Mouse (Mus musculus): Measurements from ENCODE around the gene Mypn.

Mypn gene

DNA sequence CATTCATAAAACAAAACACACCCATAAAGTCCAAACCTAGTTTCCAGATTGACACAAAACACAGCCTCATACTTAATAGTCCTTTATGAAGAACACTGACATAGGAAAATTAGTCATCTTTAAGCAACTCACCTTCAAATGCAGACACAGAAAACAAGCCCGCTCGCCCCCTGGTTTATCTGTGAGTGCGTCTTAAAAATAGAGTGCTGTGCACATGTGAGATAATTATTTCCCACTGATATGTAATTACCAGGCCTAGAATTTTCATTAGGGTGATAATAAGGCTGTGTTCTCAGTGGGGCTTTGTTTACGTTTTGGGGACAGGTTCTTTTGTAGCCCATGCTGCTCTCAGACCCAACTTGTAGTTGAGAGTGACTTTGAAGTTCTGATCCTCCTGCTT, 4.7 kb downstream of the Mypn start:
- DNase-seq (ENCODE audit: low spot score), result no peak

DNA sequence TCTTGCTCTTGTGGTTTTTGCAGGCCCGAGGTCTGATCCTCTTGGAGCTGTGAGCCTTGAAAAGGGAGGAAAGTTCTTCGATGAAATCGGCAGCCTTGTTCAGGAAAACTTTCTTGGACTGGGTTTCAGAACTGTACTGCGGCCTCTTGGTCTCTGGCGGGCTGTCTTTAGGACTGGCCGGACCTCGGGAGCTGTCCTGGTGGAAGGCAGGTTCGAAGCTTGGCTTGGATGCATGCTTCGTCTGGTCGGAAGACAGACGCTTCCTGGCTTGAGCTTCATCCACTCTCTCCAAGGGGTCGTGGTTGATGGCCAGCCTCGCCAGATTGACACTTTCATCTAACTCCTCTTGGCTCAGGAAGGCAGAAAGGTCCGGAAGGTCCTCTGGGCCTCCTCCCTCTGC, 11.0 kb downstream of the Mypn start:
- DNase-seq (ENCODE audit: low spot score), result no peak

DNA sequence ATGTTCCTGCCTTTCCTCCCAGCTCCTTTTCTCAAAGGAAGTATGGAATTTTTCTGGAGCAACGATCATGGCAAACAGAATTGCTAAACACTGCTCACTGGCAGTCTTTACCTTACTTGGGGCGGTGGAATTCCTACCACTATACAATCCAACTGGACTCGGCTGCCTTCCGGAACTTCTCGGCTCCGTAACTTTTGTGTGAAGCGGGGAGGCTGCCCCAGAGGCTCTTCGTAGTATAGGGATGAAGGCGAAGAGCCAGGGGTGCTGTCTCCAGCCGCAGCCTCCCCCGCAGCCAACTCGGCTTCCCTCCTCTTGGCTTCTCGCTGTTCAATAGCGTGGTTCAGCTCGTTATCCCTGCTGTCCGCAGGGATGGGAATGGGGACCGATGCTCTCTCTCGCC, 11.5 kb downstream of the Mypn start:
- no peak for DNase-seq (ENCODE audit: low spot score)

DNA sequence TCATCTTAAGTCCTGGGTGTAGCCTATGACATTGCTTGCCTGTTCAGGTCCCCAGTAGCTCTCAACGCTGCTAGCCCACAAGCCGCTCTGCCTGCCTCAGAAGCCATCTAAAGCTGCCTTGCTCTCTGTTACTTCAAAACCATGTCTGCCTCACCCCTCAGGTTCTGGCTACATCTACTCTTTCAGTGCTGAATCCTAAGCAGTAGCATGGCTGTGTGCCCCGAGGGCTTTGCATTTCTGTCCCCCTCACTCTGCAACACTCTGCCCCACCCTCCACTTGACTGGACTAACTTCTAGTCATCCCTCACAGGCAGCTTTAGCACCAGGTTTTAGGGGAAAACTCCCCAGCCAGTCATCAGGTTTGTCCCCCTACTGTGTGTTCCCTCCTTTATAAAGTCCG, 19.3 kb downstream of the Mypn start:
- no peak for DNase-seq (ENCODE audit: low spot score)

DNA sequence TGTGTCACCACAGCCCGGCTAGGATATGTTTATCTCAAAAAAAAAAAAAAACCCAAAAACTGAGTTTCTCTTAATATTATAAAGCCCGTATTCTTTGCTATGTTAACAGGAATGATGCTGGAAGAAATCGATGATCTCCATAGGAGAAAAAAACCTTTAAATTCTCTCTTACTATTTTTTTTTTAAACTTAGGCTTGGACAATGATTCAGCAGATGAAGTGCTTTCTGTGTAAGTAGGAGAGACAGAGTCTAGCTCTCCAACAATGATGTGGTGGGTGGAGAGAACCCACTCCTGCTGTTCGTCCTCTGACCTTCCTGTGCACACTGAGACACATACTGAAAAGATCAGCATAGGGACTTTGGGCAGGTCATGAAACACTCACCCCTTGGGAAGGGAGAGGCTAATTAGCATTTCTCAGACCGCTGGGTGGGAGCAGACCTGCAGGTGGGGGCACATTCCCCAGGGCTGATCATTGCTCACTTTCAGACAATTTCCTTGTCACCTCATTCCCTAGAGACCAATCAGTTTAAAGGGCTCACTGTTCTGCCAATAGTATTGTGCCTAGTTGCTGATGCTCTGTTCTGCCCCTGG, 21.5 kb downstream of the Mypn start:
- no peak for DNase-seq (ENCODE audit: low spot score)

DNA sequence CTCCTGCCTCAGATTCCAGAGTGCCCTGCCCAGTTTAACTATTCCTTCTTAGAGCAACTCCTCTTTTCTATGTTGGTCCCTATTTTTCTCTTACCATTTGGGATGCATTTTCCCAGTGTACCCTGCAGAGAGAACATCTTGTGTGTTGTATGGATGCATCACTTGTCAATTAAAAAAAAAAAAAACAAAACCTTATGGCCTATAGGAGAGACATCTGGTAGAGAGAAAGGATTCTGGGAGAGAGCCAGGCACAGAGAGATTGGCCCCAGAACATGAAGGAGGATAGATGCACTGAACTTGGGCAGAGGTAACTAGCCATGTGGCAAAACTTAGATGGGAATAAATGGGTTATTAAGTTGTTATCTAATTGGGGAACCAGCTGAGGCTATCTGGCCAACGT, 22.6 kb downstream of the Mypn start:
- no peak for DNase-seq (ENCODE audit: low spot score)

DNA sequence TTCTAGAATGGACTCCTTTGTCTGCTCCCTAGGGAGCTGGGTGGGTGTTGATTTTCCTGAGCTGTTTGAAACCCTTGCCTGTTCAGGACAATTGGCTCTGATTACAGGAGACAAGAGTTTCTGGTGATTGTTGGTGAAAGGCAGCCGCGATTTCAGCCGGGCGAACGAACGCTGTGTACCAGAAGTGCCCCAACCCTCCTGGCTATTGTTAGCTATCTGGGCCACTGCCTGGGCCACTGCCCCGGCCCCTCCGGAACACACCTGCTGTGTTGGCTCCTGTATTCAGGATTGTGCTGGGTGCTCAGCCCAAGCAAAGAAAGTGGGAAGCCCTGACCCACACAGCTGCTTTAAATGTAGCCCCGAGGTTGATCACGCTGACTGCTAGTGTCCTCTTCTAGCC, 24.2 kb downstream of the Mypn start:
- DNase-seq (ENCODE audit: low spot score), result no peak

DNA sequence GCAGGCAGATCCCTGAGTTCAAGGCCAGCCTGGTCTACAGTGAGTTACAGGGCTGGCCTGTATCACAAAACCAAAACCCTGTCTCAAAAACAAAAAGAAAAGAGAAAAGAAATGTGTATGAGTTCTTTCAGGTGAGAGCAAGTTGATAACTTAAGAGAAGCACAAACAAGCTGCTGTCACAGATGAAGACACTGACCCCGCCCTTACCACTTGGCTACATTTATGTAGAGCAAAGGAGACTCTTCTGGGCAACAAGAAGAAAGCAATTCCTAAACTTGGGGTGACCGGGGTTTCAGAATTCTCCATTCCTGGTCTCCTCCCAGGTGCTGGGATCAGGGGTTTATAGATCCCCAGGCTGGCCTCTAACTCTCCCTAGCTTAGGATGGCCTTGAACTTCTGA, 25.4 kb downstream of the Mypn start:
- DNase-seq (ENCODE audit: low spot score), result no peak

DNA sequence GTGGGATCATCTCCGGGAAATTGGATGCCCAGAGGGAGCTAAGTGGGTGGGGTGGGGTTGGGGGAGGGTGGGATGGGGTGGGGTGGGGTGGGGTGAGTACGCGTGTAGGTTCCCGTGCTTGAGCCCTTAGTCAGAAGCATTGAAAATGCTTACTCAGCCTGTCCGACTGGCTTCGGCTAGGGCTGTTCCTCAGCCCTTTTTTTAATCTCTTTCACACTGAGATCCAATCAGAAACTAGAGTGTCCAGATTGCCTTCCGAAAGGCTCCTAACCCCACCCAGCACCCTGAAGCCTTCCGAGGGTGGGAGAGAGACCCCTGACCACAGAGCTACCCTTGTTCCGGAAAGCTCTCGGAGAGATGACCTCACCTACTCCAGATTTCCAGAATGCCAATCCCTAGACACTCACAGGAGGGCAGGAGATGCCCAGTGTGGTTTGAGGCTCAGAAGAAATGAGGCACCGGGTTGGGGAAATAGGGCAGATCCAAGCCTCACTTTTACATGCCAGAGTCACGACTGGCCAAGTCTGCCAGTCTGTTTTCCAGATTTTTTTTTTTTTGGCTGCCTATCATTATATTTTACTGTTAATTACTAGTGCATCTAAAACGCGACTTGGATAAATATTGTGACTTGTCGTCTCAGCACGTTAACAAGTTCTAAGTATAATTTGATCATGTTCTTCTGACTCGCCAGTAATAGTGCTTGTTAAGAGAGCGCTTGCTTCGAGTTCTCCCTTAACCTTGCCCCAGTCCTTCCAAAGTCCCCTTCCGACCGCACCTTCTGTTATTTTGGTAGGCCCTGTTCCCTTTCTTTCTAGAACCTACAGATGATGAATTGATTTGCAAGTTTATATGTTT, 26.2 kb downstream of the Mypn start:
- no peak for DNase-seq (ENCODE audit: low spot score)

DNA sequence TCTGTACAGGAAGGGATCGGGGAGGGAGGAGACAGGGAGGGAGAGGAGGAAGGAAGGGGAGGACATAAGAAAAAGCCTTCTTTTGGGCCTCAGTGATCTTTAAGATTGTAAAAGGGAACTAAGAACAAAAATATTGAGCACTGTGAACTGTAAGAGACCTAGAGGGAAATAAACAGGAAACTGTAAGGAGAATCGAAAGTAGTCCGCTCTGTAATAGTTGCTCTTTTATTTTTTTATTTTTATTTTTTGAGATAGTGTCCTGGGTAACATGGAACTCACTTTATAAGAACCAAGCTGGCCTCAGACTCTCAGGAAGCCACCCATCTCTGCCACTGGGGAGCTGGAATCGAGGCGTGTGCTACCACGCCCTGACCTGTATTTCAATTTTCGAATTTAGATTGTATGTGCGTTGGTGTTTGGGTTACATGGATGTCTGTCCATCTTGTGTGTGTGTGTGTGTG, 27.3 kb downstream of the Mypn start:
- no peak for DNase-seq (ENCODE audit: low spot score)

DNA sequence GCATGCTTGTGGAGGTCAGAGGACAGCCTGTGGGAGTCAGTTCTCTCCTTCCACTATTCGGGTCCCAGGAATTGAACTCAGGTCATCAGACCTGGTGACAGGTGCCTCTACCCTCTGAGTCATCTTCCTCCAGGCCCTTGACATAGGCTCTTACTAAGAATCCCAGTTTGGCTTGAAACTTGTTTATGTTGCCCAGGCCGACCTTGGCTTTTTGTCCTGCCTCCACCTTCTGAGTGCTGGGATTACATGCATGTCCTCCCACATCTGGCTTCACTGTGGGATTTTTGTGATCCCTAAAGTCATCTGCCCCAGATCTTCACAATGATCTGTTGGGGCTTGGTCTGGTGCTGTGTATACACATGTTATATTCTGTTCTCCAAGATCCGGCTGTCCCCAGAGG, 31.7 kb downstream of the Mypn start:
- DNase-seq (ENCODE audit: low spot score), result no peak

DNA sequence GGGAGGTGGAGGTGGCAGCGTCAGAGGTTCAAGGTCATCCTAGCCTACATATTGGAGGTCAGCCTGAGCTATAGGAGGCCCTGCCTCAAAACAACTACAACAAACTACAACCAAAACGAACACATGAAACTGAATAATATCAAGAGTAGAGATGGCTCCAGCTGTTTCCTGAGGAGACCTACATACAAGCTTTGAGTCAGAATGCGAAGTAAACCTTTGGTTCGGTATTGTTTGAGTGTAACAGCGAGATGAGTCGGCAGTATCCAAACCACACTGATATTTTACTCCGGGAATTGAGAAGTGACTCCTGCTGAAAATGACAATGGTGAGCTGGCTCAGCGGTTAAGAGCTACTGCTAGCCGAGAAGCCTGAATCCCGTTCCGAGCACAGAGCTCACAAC, 34.2 kb downstream of the Mypn start:
- DNase-seq (ENCODE audit: low spot score), result no peak

DNA sequence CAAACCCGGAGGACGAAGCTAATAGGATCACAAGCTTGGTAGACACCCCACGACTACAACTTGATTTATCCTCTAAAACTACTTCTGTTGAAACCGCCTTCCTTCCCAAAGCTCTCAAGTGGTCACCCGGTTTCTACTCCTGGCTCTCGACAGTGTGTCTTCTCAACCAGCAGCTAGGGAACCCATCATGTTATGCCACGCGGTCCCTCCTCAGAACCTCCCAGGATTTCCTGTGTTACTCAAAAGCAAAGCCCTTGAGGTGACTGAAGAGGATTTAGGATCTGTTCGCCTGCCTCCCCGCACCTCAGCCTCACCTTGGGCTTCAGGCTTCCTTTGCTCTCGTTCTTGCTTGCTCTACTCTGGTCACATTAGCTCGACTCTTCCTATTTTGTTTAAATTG, 35.6 kb downstream of the Mypn start:
- no peak for DNase-seq (ENCODE audit: low spot score)

DNA sequence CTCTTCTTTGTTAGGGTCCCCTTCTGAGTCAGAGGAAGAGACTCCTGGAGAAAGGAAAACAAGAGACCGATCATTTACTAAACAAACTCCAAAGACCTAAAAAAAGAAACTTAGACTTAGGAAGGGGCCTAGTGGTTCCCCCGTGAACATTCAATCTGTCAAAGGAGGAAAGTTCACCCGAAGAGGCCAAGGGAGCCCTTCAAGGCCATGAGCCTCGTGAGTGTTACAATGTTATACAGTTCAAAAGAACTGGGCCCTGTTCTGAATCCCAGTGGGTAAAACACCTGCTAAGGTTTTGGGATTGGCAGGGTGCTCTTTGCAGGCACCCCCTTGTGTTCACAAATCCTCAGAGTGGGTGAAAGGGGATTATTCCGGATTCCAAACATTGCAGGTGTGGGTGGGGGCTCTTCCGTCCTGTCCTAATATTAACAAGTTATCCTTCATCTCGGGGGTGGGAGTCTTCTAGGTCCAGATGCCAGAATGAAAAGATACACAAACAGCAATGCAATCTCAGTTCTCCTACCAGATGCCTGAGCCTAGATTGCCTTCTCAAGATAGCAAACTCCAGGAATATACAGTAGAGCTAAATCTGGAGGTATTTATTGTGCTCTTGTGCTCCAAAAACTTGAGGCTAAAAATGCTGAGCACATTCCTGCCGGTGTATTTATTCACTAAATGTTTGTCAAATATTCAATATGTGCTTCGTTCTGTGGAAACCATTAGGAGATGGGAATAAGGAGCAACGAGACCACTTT, 36.3 kb downstream of the Mypn start:
- DNase-seq (ENCODE audit: low spot score), result no peak

DNA sequence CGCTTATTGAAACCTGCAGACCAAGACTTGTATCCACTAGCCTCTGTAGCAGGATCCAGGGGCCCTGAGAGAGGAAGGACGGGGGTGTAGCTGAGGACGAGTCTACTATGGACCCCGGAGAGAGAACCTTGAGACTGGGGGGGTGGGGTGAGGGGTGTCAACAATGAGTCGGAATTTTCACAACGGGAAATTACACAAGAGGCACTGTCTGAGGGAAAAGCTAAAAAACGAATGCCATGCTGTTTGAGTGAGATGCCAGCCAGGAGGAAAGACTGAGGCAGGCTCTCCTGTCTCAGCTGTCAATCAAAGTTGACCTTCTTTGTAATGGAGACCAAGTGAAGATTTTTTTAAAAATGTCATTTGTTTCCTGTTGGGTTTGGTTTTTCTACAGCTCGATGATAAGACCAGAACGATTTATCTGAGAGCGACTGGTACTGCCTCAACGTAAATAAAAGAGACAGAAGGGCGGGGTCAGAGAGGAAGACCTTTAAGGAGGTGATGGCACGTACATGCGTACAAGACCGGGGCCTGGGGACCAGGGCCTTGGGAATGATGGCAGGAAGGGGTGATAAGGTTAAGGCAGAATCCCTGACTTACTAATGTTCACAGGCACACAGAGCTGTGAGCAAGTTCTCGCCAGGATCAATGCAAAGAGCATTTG, 37.9 kb downstream of the Mypn start:
- no peak for DNase-seq (ENCODE audit: low spot score)

DNA sequence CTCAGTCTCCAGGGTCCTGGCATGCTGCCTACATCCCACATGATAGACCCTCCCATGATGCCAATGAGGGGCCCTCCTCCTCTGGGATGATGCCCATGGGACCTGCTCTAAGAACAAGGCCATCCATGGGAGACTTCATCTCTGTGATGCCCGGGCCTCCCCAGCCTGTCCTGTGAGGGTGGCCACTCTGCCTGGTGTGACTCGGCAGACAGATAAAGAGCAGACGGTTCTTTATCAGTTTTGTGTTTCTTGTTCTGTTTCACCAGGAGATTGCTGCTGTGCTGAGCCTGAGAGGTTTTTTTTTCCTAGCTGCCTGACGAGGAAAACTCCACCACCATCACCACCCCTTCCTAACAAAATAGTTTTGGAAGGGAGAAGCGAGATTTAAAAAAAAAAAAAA, 42.5 kb downstream of the Mypn start:
- no peak for DNase-seq (ENCODE audit: low spot score)

DNA sequence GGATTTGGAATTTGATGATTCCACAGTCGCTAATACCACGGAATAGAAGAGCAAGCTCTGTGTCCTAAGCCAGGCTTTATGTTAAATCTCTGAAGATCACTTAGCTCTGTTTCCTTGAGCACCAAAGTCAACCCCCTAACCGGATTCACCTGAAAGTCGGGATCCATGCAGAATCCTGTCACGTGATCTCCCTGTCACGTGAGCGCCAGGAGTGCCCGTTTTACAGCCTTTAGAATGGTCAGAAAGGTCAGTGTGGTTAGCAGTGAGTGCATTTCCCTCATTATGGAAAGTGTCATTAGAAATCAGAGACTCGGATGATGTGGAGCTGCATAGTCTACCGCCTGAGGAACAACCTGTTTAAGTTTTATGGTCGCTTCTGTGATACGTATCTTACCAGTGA, 43.1 kb downstream of the Mypn start:
- no peak for DNase-seq (ENCODE audit: low spot score)

DNA sequence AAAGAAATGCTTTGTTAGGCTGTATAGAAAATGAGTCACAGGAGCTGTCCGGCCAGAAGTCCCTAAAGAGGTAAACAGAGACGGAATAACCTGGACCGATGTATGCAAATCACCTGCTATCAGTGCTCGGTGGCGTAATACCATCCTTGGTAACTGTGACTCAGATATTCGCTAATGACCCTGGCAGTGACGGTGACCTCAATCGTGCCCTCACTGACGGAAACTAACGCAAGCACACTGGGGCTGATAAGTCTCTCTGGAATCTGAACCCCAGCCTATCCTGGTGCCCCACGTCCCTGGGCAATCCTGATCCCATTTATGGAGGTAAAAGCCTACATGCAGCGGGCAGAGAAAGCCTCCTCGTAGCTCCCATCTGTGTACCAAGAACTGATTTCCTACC, 45.6 kb downstream of the Mypn start:
- DNase-seq (ENCODE audit: low spot score), result no peak

DNA sequence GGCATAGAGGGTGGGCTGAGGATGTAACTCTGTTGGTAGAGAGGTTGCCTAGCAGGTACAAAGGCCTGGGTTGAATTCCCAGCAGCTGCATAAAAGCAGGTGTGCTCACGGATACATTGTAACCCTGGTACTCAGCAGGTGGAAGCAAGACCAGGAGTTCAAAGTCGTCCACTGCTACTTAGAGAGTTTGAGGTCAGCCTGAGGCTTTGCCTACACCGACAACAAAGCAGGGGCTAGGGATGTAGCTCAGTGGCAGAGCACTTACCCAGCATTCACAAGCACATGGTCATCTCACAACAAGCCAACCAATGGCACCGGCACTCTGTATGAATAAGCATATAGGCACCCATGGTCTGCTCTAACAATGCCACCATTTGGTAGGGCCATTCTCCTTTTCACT, 46.3 kb downstream of the Mypn start:
- DNase-seq (ENCODE audit: low spot score), result no peak

DNA sequence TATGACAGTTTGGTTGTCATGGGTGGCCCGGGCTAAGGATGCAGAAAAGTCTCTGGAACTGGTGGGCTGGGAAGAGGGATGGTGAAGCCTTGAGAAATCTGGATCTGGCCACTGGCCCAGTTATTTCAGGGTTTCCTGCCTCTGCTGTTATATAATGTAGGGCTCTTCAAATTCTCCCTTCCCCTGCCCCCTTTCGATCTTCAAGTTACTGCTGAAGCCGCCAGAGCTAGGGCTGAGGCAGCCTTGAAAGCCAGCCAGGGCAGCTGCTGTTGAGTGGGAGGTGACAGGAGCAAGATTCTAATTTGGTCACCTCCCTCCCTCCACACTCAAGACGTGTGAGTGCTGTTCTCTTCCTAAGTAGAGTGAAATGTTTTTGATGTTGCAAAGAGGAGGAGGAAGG, 46.8 kb downstream of the Mypn start:
- peak; percentile 62 for DNase-seq (ENCODE audit: low spot score)

DNA sequence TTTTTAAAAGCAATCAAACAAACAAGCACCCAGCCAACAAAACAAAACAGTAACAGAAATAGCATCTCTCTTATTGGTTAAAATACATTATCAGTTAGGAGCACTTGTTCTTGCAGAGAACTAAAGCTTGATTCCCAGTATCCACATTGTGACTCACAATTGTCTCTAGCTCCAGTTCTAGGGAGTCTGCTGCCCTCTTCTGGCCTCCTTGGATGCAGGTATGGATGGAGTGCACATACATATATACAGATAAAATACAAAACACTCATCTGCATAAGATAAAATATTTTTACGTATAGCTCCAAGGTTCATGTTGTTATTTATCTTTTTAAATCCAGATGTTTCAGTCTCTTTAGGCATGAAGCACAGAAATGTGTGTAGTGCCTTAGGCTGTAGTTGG, 47.4 kb downstream of the Mypn start:
- DNase-seq (ENCODE audit: low spot score), result no peak

DNA sequence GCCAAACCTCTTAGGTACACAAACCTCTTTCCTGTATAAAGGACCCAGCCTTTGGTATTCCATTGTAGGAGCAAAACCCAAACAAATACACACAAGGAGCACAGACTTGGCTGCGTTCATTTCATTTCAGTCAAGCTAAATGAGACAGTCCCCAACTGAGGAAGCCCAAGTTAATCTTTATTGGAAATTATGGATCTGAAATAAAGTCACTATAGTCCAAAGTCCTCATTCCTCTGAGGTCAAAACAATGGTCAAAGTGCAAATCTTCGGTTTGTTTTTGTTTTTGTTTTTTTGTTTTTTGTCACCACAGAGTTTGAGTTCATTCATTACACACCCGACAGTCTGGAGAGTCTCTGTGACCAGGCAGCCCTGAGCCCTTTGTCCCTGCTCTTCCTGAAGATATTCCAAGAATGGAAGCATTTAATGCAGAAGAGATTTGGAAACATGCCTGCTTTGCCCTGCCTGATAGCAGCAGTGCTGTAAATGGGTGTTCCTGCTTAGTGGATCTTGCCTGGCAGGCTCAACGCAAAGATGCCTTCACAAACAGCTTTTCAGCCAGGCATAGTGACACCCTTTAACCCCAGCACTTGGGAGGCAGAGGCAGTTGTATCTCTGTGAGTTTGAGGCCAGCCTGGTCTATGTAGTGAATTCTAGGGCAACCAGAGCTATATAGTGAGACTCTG, 47.9 kb downstream of the Mypn start:
- no peak for DNase-seq (ENCODE audit: low spot score)
